Mouse (Mus musculus) myocyte (in vitro differentiated cells): ENCODE results near the gene Tnfsf18. TPM values are rescaled to one million over a fixed set of nuclear protein-coding genes. Genes with fewer than 3 reads are reported as not detected.

Source experiments
- H3K27me3 ChIP-seq: one replicate; pipeline ENCODE4 v1.6.1; 2011; ENCODE audit not compliant: control insufficient read depth, insufficient read depth, insufficient read length
- H3K36me3 ChIP-seq: one replicate; pipeline ENCODE4 v1.6.1; 2011; ENCODE audit not compliant: control insufficient read depth, insufficient read depth
- H3K4me2 ChIP-seq: one replicate; pipeline ENCODE4 v1.6.1; 2011; ENCODE audit warnings: low read depth, control low read depth
- H3K4me3 ChIP-seq: one replicate; pipeline ENCODE4 v1.5.1; 2011; ENCODE audit warnings: mild to moderate bottlenecking, control low read depth, moderate library complexity
- H3K79me2 ChIP-seq: one replicate; pipeline ENCODE4 v1.6.1; 2011; ENCODE audit not compliant: control insufficient read depth, insufficient read depth
- H3ac ChIP-seq: one replicate; pipeline ENCODE4 v1.6.1; 2011; ENCODE audit not compliant: control insufficient read depth, insufficient read length
- CEBPB ChIP-seq: IDR thresholded peaks from 2 replicates; pipeline ENCODE4 v1.6.1; 2011; ENCODE audit warnings: mild to moderate bottlenecking, moderate library complexity; ENCODE audit not compliant: poor library complexity, insufficient read depth, severe bottlenecking
- E2F4 ChIP-seq: IDR thresholded peaks from one replicate; pipeline ENCODE4 v1.6.1; 2011; ENCODE audit warnings: mild to moderate bottlenecking, control low read depth, moderate library complexity; ENCODE audit not compliant: insufficient read depth
- MAX ChIP-seq: IDR thresholded peaks from one replicate; pipeline ENCODE4 v1.6.1; 2011; ENCODE audit warnings: low read depth, mild to moderate bottlenecking, control low read depth
- MYOD1 ChIP-seq, 3 experiments: IDR thresholded peaks; one replicate each; pipeline ENCODE4 v1.6.1; 2011; ENCODE audit warnings: control low read depth in 2 of 3, low read depth in 2 of 3, mild to moderate bottlenecking in 2 of 3, moderate library complexity in 1 of 3; ENCODE audit not compliant: insufficient read length in 2 of 3, control insufficient read depth in 1 of 3
- MYOG ChIP-seq, 3 experiments: IDR thresholded peaks; one replicate each; pipeline ENCODE4 v1.6.1; 2011; ENCODE audit warnings: control low read depth in 2 of 3, low read depth in 2 of 3, mild to moderate bottlenecking in 2 of 3; ENCODE audit not compliant: insufficient read length in 2 of 3, control insufficient read depth in 1 of 3, insufficient read depth in 1 of 3
- POLR2A ChIP-seq: IDR thresholded peaks from one replicate; pipeline ENCODE4 v1.6.1; 2011; ENCODE audit warnings: low read depth, mild to moderate bottlenecking, control low read depth, moderate library complexity; ENCODE audit not compliant: insufficient read length
- POLR2AphosphoS2 ChIP-seq: IDR thresholded peaks from one replicate; pipeline ENCODE4 v1.6.1; 2011; ENCODE audit warnings: low read depth, control low read depth; ENCODE audit not compliant: insufficient read length
- REST ChIP-seq: IDR thresholded peaks from one replicate; pipeline ENCODE4 v1.6.1; 2011; ENCODE audit warnings: mild to moderate bottlenecking, control low read depth, moderate library complexity; ENCODE audit not compliant: insufficient read depth, insufficient read length
- SRF ChIP-seq: IDR thresholded peaks from one replicate; pipeline ENCODE4 v1.6.1; 2011; ENCODE audit warnings: low read depth; ENCODE audit not compliant: control insufficient read depth, insufficient read length
- TCF12 ChIP-seq: IDR thresholded peaks from one replicate; pipeline ENCODE4 v1.6.1; 2011; ENCODE audit warnings: mild to moderate bottlenecking, control low read depth; ENCODE audit not compliant: poor library complexity, insufficient read depth, severe bottlenecking
- TCF3 ChIP-seq: IDR thresholded peaks from one replicate; pipeline ENCODE4 v1.6.1; 2011; ENCODE audit warnings: low read depth, control low read depth; ENCODE audit not compliant: insufficient read length
- USF1 ChIP-seq: IDR thresholded peaks from one replicate; pipeline ENCODE4 v1.6.1; 2011; ENCODE audit warnings: low read depth, mild to moderate bottlenecking, control low read depth, moderate library complexity
- polyA plus RNA-seq: library from polyadenylated mRNA; unstranded; fragments of >200 nt; fragmentation: generic; extraction: Trizol; gene quantifications from one replicate; pipeline ENCODE4 v1.2.1, GENCODE M21; 2012; ENCODE audit warnings: missing spikeins

Tnfsf18 gene
- polyA plus RNA-seq, 1 experiment = 0.02 TPM

- no peak overlapping the region for H3ac ChIP-seq
- H3K36me3 ChIP-seq = no peaks in the 10 kb centered on the region
- TF ChIP-seq TCF12 (no peak), TCF3 (no peak), MYOG (IDR thresholded peaks at IDR 0.05; ENCODE audit: control insufficient read depth in 1 of 3, insufficient read depth in 1 of 3, insufficient read length in 2 of 3, low read depth in 2 of 3) (no peak), CEBPB (no peak), REST (no peak), USF1 (no peak), POLR2AphosphoS2 (no peak), MAX (no peak), SRF (no peak), MYOD1 (IDR thresholded peaks at IDR 0.05; ENCODE audit: control insufficient read depth in 1 of 3, insufficient read length in 2 of 3, low read depth in 2 of 3) (no peak), E2F4 (no peak), POLR2A (no peak)
- H3K4me3 ChIP-seq = no peak overlapping the region
- no peaks in the 10 kb centered on the region for H3K79me2 ChIP-seq
- no peak overlapping the region for H3K4me2 ChIP-seq
- no peaks in the 10 kb centered on the region for H3K27me3 ChIP-seq
Measured at GRCm38 (mm10) chr1:161517355-161517754, 22.9 kb downstream of the Tnfsf18 start.

- Histone ChIP-seq H3K36me3 (no peaks in the 10 kb centered on the region), H3K4me2 (no peak overlapping the region), H3K4me3 (no peak overlapping the region), H3ac (no peak overlapping the region), H3K79me2 (no peaks in the 10 kb centered on the region), H3K27me3 (no peaks in the 10 kb centered on the region)
- TF ChIP-seq REST (no peak), POLR2AphosphoS2 (no peak), MAX (no peak), SRF (no peak), MYOD1 (IDR thresholded peaks at IDR 0.05; ENCODE audit: control insufficient read depth in 1 of 3, insufficient read length in 2 of 3, low read depth in 2 of 3) (no peak), CEBPB (no peak), POLR2A (no peak), TCF12 (no peak), MYOG (IDR thresholded peaks at IDR 0.05; ENCODE audit: control insufficient read depth in 1 of 3, insufficient read depth in 1 of 3, insufficient read length in 2 of 3, low read depth in 2 of 3) (no peak), USF1 (no peak), E2F4 (no peak), TCF3 (no peak)
Measured at GRCm38 (mm10) chr1:161520223-161520622, 25.8 kb downstream of the Tnfsf18 start.

- no peaks in the 10 kb centered on the region for H3K36me3 ChIP-seq
- no peak overlapping the region for H3K4me2 ChIP-seq
- no peaks in the 10 kb centered on the region for H3K27me3 ChIP-seq
- TF ChIP-seq E2F4 (no peak), REST (no peak), MYOD1 (IDR thresholded peaks at IDR 0.05; ENCODE audit: control insufficient read depth in 1 of 3, insufficient read length in 2 of 3, low read depth in 2 of 3) (no peak), TCF3 (no peak), TCF12 (no peak)
- H3K4me3 ChIP-seq = no peak overlapping the region
- no peaks in the 10 kb centered on the region for H3K79me2 ChIP-seq
- H3ac ChIP-seq = no peak overlapping the region
Measured at GRCm38 (mm10) chr1:161528173-161528572, 33.7 kb downstream of the Tnfsf18 start.

- Histone ChIP-seq H3K79me2 (no peaks in the 10 kb centered on the region), H3ac (no peak overlapping the region), H3K27me3 (no peaks in the 10 kb centered on the region), H3K4me2 (no peak overlapping the region), H3K36me3 (no peaks in the 10 kb centered on the region), H3K4me3 (no peak overlapping the region)
- TF ChIP-seq REST = no peak
- no peak for TF ChIP-seq CEBPB
- TF ChIP-seq TCF12 = no peak
- TF ChIP-seq E2F4 = no peak
- TF ChIP-seq MYOG (IDR thresholded peaks at IDR 0.05; ENCODE audit: control insufficient read depth in 1 of 3, insufficient read depth in 1 of 3, insufficient read length in 2 of 3, low read depth in 2 of 3) = no peak
- TF ChIP-seq POLR2AphosphoS2 = no peak
- TF ChIP-seq MAX = no peak
- TF ChIP-seq USF1 = no peak
- TF ChIP-seq SRF = no peak
- TF ChIP-seq TCF3 = no peak
- TF ChIP-seq POLR2A = no peak
- no peak for TF ChIP-seq MYOD1 (IDR thresholded peaks at IDR 0.05; ENCODE audit: control insufficient read depth in 1 of 3, insufficient read length in 2 of 3, low read depth in 2 of 3)
Measured at GRCm38 (mm10) chr1:161550596-161551095, 56.2 kb downstream of the Tnfsf18 start.

- no peak overlapping the region for H3ac ChIP-seq
Measured at GRCm38 (mm10) chr1:161552098-161552497, 57.6 kb downstream of the Tnfsf18 start.

More at GRCm38 (mm10) chr1:161552098-161552497, 57.6 kb downstream of the Tnfsf18 start:
- no peak for TF ChIP-seq POLR2A
- TF ChIP-seq TCF12 = no peak
- no peak for TF ChIP-seq MYOG (IDR thresholded peaks at IDR 0.05; ENCODE audit: control insufficient read depth in 1 of 3, insufficient read depth in 1 of 3, insufficient read length in 2 of 3, low read depth in 2 of 3)
- no peak for TF ChIP-seq REST
- TF ChIP-seq POLR2AphosphoS2 = no peak
- TF ChIP-seq CEBPB = no peak
- TF ChIP-seq MYOD1 (IDR thresholded peaks at IDR 0.05; ENCODE audit: control insufficient read depth in 1 of 3, insufficient read length in 2 of 3, low read depth in 2 of 3) = no peak
- no peak for TF ChIP-seq TCF3
- TF ChIP-seq USF1 = no peak
- no peak for TF ChIP-seq MAX
- TF ChIP-seq SRF = no peak
- no peak for TF ChIP-seq E2F4
- H3K4me3 ChIP-seq = no peak overlapping the region
- no peaks in the 10 kb centered on the region for H3K36me3 ChIP-seq
- H3K27me3 ChIP-seq = no peaks in the 10 kb centered on the region
- H3K79me2 ChIP-seq = no peaks in the 10 kb centered on the region
- H3K4me2 ChIP-seq = no peak overlapping the region
